Mouse (Mus musculus) liver, embryonic 14.5 days (tissue): ENCODE results near the gene Olfr315. TPM values are rescaled to one million over a fixed set of nuclear protein-coding genes. Genes with fewer than 3 reads are reported as not detected.

Experiments used
- ATAC-seq: fragments of 200-750 bp; cut with Nextera tagmentation; 2 replicates; pipeline ENCODE4 v1.8.0; 2017; ENCODE audit warnings: moderate number of reproducible peaks, mild to moderate bottlenecking, moderate library complexity; ENCODE audit not compliant: insufficient read depth
- DNase-seq, 3 experiments: peaks; one replicate each; pipeline ENCODE4 v3.0.0-alpha.2; 2012 to 2013; ENCODE audit warnings: low read depth in 3 of 3, low spot score in 3 of 3
- H3K27ac ChIP-seq: fragments of 300-500 bp; sonication (generic); 2 replicates; pipeline ENCODE4 v1.5.1; 2014; ENCODE audit warnings: moderate library complexity, mild to moderate bottlenecking, control low read depth, inconsistent platforms
- H3K27me3 ChIP-seq: fragments of 300-500 bp; sonication (generic); 2 replicates; pipeline ENCODE4 v1.6.1; 2014; ENCODE audit warnings: mild to moderate bottlenecking, low read length, moderate library complexity; ENCODE audit not compliant: control insufficient read depth, insufficient read depth
- H3K36me3 ChIP-seq: fragments of 300-500 bp; sonication (generic); replicated peaks from 2 replicates; pipeline ENCODE4 v1.6.1; 2014; ENCODE audit warnings: low read depth; ENCODE audit not compliant: control insufficient read depth, insufficient read depth
- H3K4me1 ChIP-seq, 2 experiments: fragments of 200-500 bp in 1 of 2; fragments of 300-500 bp in 1 of 2; sonication (generic) in 1 of 2; replicated peaks; 2 replicates each; pipeline ENCODE4 v1.6.1; 2012 to 2014; ENCODE audit warnings: antibody characterized with exemption in 1 of 2, inconsistent platforms in 1 of 2, low read length in 1 of 2; ENCODE audit not compliant: control insufficient read depth in 2 of 2, insufficient read depth in 2 of 2
- H3K4me2 ChIP-seq: fragments of 300-500 bp; sonication (generic); 2 replicates; pipeline ENCODE4 v1.6.1; 2014; ENCODE audit warnings: low read depth, mild to moderate bottlenecking, control low read depth, moderate library complexity
- H3K4me3 ChIP-seq, 2 experiments: fragments of 200-500 bp in 1 of 2; fragments of 300-500 bp in 1 of 2; sonication (generic) in 1 of 2; 2 replicates each; pipeline ENCODE4 v1.5.1; 2012 to 2014; ENCODE audit warnings: low read depth in 2 of 2, low read length in 2 of 2, mild to moderate bottlenecking in 2 of 2, control low read depth in 1 of 2, inconsistent platforms in 1 of 2, moderate library complexity in 1 of 2; ENCODE audit not compliant: insufficient read depth in 1 of 2
- H3K9ac ChIP-seq: fragments of 300-500 bp; sonication (generic); replicated peaks from 2 replicates; pipeline ENCODE4 v1.6.1; 2014; ENCODE audit warnings: mild to moderate bottlenecking, control low read depth, moderate library complexity
- H3K9me3 ChIP-seq: fragments of 300-500 bp; sonication (generic); 2 replicates; pipeline ENCODE4 v1.6.1; 2016; ENCODE audit warnings: low read length, mixed read lengths; ENCODE audit not compliant: control insufficient read depth
- CTCF ChIP-seq: IDR thresholded peaks from 2 replicates; pipeline ENCODE4 v1.5.1; 2016; ENCODE audit warnings: antibody characterized with exemption, low read depth, control low read depth
- EP300 ChIP-seq: IDR thresholded peaks from 2 replicates; pipeline ENCODE4 v1.6.1; 2016; ENCODE audit warnings: antibody characterized with exemption, low read depth
- WGBS: fragments of 180-500 bp; shearing (Covaris S2); extraction: QIAGEN DNeasy Blood & Tissue Kit; methylation state at CpG from one replicate; pipeline ENCODE4 v1.1.7; 2014; ENCODE audit not compliant: insufficient replicate concordance; 5-methylcytosine and 5-hydroxymethylcytosine counted together
- polyA plus RNA-seq, 2 experiments: library from polyadenylated mRNA; depleted of rRNA in 1 of 2; stranded (reverse) in 1 of 2; unstranded in 1 of 2; fragments of >200 nt; fragmentation: Nextera tagmentation in 1 of 2; extraction: Ambion mirVana in 1 of 2; gene quantifications; 2 replicates each; pipeline versions ENCODE4 v1.2.1 to v1.2.3; 2012 to 2014

The Olfr315 gene
- polyA plus RNA-seq, 2 experiments: not detected

DNA sequence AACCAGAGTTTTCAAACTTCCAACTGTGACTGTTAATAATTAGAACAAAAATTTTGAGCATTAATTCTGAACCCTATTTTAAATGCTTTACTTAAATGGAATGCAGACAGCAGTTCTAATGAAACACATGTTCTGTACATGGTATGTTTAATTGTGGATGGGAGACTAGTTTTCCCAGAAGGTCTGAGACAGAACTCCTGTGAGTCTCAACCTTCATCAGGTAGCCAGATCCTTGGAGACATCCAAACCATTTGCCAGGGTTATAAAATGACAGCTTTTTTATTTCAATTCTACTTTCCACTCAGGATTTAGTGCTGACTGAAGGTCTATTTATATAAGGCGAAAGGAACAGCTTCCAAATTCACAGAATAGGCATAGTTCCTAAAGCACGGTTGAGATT lies 20.6 kb upstream of the Olfr315 start, which contains the start of gene Olfr316:
Olfr316 (plus strand) TSS at position 301 of the 400 bp plus-strand sequence.
- Histone ChIP-seq H3K4me1 (no peaks in the 10 kb centered on the region), H3K36me3 (no peaks in the 10 kb centered on the region), H3K9ac (no peak within 1 kb of the TSS), H3K27ac (no peak within 1 kb of the TSS), H3K9me3 (no peaks in the 10 kb centered on the region), H3K4me2 (no peak within 1 kb of the TSS), H3K4me3 (no peak within 1 kb of the TSS), H3K27me3 (no peaks in the 10 kb centered on the region)
- DNase-seq (no peak), ATAC-seq (no peak)
- no peak for TF ChIP-seq CTCF
- TF ChIP-seq EP300: no peak
- WGBS: 67% methylated on average over 2 of the region's 2 CpGs

DNA sequence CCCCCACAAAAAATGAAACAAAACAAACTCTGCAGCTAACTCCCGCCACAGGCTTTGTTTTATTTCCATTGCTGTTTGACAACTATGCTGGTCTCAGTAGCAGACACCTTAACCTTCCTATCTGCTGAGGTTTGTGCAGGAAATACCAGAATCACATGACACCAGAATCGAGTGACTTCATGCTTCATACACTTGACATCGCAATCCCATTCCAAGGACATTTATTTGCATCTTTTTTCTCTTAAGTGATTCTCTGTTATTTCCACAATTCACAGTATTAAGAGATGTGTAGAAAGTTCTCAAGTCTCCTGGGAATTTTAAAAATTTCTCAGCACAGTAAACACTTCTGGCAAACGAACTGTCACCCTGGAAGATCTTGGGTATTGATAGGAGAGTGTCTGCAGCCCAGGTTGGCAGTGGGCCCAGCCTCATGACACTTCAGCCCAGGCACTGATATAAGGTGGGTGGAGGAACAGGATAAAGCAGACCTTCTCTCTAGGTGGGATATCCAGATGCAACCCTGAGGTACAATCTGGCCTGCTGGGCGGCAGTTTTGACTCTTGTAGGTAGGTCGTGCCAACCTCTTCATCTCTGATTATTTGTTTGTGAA lies 9.6 kb downstream of the Olfr315 start, which contains the start of gene Olfr314:
Olfr314 (plus strand) TSS at position 473 of the 610 bp plus-strand sequence.
- no peaks in the 10 kb centered on the region for H3K36me3 ChIP-seq
- DNase-seq (no peak), ATAC-seq (no peak)
- no peaks in the 10 kb centered on the region for H3K4me1 ChIP-seq
- H3K9me3 ChIP-seq: no peaks in the 10 kb centered on the region
- H3K4me2 ChIP-seq: no peak within 1 kb of the TSS
- TF ChIP-seq EP300 (no peak), CTCF (no peak)
- H3K27ac ChIP-seq: no peak within 1 kb of the TSS
- H3K9ac ChIP-seq: no peak within 1 kb of the TSS
- H3K27me3 ChIP-seq: no peaks in the 10 kb centered on the region
- H3K4me3 ChIP-seq: no peak within 1 kb of the TSS
- WGBS: 49% methylated on average over 6 of the region's 6 CpGs

DNA sequence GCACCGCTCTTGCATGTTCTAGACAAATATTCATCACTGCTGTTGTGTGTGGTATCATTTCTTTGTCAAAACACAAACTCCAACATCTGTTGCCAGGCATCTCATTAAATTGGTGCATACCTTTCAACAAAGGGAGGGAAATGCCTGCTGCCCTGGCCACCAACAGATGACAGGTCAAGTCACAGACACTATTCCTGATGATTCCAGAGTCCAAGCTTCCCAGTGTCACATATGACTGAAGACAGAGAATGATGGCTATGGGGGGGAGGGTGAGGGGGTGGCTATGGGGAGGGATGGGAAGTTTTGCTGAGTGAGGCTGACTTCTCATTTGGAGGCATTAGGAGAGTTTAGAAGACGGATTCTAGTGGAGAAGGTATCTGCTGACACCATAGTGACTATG lies 11.2 kb downstream of the Olfr315 start:
- DNase-seq: no peak
- 62% methylated on average over 2 of the region's 2 CpGs for WGBS

DNA sequence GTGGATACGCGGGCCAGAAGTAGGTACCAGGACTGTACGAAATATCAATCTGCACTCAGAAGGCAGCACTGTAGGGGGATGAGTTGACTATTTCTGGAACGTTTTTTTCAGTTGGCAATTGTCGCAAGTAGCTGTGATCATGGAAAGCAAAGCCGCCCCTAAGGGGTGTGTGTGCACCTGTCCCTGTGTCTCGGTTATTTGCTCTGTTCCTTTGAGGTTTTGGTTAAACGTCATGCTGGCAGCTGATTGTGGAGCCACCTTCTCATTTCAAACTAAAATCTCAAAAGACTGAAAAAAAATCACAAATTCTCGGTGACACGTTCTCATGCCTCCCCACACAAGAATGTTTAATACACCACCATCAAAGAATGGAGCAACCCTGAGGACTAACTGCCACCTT lies 14.7 kb downstream of the Olfr315 start:
- ATAC-seq (no peak), DNase-seq (no peak)
- Histone ChIP-seq H3K4me2 (no peak overlapping the region), H3K9ac (no peak overlapping the region), H3K27me3 (no peaks in the 10 kb centered on the region), H3K27ac (no peak overlapping the region), H3K4me3 (no peak overlapping the region), H3K9me3 (no peaks in the 10 kb centered on the region), H3K4me1 (no peaks in the 10 kb centered on the region), H3K36me3 (no peaks in the 10 kb centered on the region)
- no peak for TF ChIP-seq CTCF
- TF ChIP-seq EP300: no peak
- 67% methylated on average over 10 of the region's 10 CpGs for WGBS

More for the DNA sequence above, 11.2 kb downstream of the Olfr315 start:
- Histone ChIP-seq H3K36me3 (no peaks in the 10 kb centered on the region), H3K27me3 (no peaks in the 10 kb centered on the region), H3K9ac (no peak overlapping the region), H3K27ac (no peak overlapping the region), H3K4me1 (no peaks in the 10 kb centered on the region), H3K4me2 (no peak overlapping the region), H3K9me3 (no peaks in the 10 kb centered on the region), H3K4me3 (no peak overlapping the region)
- TF ChIP-seq CTCF (no peak), EP300 (no peak)
- no peak for ATAC-seq

DNA sequence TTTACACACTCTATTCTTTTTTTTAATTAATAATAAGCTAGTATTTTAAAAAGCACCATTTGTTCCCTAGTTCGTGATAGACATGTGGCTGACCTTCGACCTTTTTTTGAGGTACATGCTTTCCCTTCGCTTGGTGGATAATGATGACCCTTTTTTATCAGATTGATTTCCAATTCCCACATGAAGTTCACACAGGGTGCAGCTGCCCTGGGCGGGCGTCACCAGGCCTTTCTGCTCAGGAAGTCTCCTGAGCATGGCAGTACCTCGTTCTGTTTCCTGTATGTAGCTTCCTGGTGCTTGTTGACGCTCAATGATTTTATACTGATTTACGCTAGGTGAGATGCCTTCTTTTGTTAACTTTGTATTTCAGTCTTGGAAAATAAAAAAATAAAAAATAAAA lies 15.4 kb downstream of the Olfr315 start:
- H3K9me3 ChIP-seq: no peaks in the 10 kb centered on the region
- H3K4me1 ChIP-seq: no peaks in the 10 kb centered on the region
- H3K27me3 ChIP-seq: no peaks in the 10 kb centered on the region
- TF ChIP-seq CTCF (no peak), EP300 (no peak)
- no peak overlapping the region for H3K4me3 ChIP-seq
- H3K4me2 ChIP-seq: no peak overlapping the region
- no peak for ATAC-seq
- no peak overlapping the region for H3K9ac ChIP-seq
- DNase-seq: no peak
- WGBS: 50% methylated on average over 8 of the region's 8 CpGs
- no peaks in the 10 kb centered on the region for H3K36me3 ChIP-seq
- no peak overlapping the region for H3K27ac ChIP-seq
